Mouse (Mus musculus) WW6 (cell line): ENCODE measurements around the gene Zswim7.

Source experiments
- DNase-seq: peaks from one replicate; pipeline ENCODE4 v3.0.0-alpha.2; 2013; ENCODE audit warnings: low read depth, low spot score

Zswim7 gene

DNA sequence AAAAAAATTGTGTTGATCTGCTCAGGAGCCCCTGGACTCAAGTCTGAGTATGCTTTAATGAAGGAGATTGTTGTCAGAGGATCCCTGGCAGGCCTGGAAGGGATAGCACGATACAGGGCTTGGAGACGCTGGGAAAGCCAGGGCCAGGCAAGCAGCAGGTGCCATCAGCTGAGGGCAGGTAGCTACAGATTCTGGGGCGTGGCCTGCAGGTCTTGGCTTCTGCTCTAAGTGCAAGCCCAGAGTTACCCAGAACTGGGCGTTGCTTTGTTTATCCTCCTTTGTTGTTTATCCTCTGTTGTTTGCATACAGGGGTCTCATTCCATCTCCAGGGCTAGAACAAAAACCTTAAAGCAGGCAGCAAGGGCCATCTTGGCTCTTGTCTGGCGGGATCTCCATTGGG, 27.8 kb downstream of the Zswim7 start:
- no peak for DNase-seq

DNA sequence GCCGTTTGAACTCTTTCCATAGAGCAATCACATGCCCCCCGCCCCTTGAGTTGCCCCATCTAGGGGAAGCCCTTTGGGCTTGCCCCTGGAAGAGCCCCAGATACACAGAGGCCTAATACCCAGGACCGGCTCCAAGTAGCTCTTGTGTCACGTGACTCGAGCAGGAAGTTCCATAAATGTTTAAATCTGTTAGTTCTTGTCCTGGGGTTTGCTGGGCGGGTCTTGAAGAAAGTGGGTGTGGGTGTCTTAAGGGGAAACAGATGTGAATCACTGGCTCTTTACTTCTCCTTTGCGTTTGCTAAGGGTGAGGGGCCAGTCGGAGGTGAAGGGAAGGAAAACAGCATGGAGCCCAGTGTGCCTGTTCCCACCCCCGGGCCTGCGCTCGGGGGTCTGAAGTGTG, 30.1 kb downstream of the Zswim7 start:
- DNase-seq, result no peak

DNA sequence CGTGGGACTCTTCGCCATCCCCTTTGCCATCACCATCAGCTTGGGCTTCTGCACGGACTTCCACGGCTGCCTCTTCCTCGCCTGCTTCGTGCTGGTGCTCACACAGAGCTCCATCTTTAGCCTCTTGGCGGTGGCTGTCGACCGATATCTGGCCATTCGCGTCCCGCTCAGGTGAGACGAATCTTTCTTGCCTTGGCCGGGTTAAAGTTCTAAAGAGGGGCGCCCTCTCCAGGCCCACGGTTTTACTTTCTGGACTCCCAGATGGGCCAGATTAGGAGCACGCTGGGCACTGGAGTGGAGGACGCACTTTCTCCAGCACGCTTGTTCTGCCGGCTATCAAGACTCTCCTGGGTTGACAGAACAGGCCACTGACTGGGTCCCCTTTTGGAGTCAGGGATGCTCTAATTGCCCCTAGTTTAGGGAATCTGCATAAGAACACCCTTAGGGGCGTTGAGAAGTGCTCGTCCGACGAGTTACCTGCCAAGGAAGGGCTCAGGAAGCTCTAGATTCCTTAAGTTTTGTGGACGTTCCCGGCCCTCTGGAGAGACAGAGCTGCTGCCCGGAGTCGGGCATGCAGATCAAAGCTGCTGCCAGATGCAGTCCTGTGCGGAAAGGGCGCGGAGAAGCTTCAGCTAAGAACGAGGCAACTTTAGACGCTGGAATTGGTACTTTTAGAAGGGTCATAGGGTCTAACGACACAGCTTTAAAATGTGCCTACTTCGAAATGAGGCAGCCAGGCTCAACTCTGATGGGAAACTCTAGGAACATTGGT, 31.7 kb downstream of the Zswim7 start:
- peak; percentile 54 for DNase-seq

GRCm38 (mm10) chr11:62248401-62249244, 32.6 kb downstream of the Zswim7 start, which contains the start of gene Adora2b:
Gene Adora2b (plus strand): TSS chr11:62248984.
- peak; percentile 89 for DNase-seq

GRCm38 (mm10) chr11:62247759-62248400, 33.3 kb downstream of the Zswim7 start:
- no peak for DNase-seq

DNA sequence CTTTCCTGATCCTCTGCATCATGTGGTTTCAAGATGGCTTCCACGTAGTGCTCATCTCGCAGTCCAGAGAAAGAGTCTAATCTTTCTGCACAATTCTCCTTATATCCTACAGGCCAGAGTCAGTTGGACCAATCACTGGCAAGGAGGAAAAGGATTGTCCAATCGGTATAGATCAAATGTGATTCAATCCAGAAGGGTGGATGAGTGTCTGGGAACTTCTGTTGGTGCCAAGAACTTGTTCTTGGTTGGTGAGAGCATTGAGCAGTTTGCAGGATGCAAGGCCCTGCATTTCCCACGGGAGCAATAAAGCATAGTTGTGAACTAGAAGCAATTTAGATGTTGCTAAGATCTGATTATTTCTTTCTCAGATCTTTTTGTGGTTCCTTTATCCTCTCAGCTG, 36.7 kb downstream of the Zswim7 start:
- DNase-seq, result no peak

DNA sequence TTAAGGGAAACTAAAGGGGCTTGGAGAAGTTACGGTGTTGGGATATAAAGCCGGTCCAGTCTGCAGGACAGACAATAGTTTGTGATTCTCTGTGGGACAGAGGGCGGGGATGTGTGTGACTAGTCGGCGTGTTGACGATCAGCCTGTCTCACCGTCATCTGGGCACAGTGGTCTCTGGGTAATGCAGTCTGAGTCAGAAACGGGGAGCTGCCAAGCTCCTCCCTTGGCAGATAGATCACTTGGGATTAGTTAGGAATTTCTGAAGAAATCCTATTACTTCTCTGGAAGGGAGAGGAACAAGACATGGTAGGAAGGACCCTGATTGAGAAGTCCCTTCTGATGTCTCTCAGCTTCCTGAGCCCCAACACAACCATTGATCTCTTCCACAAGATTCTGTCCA, 37.3 kb downstream of the Zswim7 start:
- DNase-seq, result no peak

GRCm38 (mm10) chr11:62240631-62241261, 40.4 kb downstream of the Zswim7 start:
- DNase-seq, result no peak

DNA sequence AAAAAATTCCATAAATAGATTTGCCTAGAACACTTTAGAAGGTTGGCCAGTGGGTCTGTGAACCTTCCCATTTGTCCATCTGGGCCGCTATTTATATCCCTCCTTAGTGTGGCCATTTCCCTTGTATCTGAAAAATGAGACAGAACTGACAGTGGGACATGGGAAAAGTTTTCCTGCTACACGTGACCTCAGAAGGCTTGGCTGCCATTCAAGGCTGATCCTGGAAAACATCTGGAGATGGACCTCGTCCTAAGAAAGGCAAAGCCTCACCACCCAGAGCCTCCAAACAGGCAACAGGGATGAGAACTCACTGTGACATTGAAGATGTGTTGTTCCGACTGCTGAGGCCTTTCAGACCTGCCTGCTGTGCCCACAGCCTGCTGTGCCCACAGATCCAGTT, 56.4 kb downstream of the Zswim7 start:
- DNase-seq, result no peak

- DNase-seq, result no peak
These were observed 57.2 kb downstream of the Zswim7 start for GRCm38 (mm10) chr11:62223962-62224361.

DNA sequence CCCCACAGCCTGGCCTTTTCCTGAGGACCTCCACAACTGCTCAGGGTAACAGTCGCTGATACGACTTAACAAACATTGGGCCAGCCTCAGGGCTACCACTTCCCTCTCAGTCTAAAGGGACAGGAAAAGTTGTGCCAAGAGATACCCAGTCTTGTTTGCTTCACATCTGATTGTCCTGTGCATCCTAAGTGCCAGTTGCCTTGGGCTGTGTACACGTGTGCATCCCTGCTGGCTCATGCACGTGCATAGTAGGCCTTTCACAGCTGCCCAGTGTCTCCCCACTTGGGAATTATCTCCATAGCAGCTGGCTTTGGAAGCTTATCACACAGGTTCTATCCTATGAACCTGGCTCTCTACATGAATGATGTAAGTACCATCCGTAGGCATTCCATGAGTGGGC, 57.8 kb downstream of the Zswim7 start:
- no peak for DNase-seq

GRCm38 (mm10) chr11:62220756-62221510, 60.2 kb downstream of the Zswim7 start:
- DNase-seq, result no peak

GRCm38 (mm10) chr11:62217751-62218150, 63.4 kb downstream of the Zswim7 start:
- no peak for DNase-seq
